Mouse (Mus musculus) ovary, postnatal 14 days (tissue): ENCODE results near the gene Fndc7.
"Not testable (repeated sequence)": the region's sequence is repeated elsewhere in the genome, so short reads cannot be mapped to it uniquely, and the experiment has no call there.

ENCODE experiments used
- DNase-seq: peaks from one replicate; pipeline ENCODE4 v3.0.0; 2022; ENCODE audit warnings: low spot score

The Fndc7 gene

DNA sequence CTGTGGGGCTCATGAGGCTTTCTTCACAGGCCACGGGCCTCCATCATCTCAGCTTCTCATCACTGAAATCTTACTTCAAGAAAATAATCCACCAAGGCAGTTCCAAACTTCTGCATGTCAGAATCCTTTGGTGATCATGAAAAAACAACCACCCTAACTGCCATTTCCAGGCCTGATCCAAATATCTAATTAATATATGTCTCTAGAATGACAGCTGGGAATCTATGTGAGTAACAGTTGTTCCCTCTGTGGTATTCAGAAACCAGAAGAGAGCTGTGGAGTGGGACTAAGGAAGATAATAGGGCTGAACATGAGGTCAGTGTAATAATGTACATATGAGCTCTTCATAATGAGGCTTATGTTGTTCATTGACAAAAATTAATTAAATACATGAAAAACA lies 36.5 kb downstream of the Fndc7 start:
- DNase-seq, result no peak

GRCm38 (mm10) chr3:108851996-108852697 lies 37.7 kb downstream of the Fndc7 start:
- no peak for DNase-seq

- no peak for DNase-seq
These were observed 38.3 kb downstream of the Fndc7 start for GRCm38 (mm10) chr3:108851554-108851953.

GRCm38 (mm10) chr3:108851075-108851474 lies 38.7 kb downstream of the Fndc7 start:
- no peak for DNase-seq

DNA sequence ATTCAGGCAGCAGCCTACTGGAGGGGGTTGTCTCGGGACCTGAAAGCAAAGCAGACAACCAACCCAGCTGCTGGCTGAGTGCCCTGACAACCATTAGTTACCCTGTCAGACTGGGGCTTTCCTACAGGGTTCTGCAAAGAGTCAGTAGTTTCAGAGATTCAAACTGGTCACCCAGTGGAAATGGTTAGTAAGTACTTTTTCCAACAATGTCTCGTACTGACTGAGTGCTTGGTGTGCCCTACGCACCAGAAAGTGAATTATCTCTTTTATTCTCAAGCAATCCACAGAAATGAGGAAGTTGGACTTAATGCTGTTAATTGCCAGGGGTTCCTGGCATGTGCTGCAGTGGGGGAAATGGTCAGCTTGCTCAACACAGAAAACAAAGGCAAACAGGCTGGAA lies 39.3 kb downstream of the Fndc7 start:
- peak; percentile 32 for DNase-seq

DNA sequence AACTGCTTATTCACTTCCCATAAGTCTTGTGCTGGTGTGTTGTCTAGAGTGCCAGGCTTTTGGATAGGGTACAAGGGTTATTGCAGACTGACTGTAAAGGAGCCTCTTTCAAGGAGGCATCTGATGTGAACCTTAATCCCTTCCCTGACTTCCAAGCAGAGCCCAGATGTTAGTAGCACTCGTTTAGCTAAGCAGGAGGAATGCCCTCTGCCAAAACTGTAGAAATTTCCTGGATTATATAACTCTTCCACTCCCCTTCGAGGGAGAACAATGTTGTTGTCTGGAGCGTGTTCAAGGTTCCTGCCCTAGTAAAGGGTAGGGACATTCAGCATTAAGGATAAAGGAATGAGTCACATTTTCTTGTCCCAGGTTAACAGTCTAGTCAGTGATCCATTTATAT lies 43.2 kb downstream of the Fndc7 start:
- no peak for DNase-seq

GRCm38 (mm10) chr3:108844521-108844920 lies 45.3 kb downstream of the Fndc7 start:
- no peak for DNase-seq

DNA sequence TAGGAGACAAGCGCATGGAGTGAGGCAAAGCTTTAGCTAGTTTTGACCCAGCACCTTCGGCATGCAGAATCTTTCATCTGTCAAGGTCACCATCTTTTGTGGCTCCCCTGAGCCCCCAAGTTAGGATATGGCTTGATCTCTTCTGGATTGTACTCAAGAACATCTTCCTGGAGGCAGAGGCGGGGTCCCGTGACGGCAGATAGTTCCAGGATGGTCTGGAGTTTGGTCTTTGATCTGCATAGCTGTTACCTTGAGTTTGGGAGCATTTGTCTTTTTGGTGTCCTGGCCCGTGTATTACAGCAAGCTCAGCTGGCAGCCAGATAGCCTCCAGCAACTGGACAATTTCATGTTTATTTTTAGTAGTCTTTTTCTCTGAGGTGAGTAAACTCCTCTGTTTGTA lies 45.8 kb downstream of the Fndc7 start:
- no peak for DNase-seq

- DNase-seq, result no peak
These were observed 49.1 kb downstream of the Fndc7 start for GRCm38 (mm10) chr3:108840716-108841054.

DNA sequence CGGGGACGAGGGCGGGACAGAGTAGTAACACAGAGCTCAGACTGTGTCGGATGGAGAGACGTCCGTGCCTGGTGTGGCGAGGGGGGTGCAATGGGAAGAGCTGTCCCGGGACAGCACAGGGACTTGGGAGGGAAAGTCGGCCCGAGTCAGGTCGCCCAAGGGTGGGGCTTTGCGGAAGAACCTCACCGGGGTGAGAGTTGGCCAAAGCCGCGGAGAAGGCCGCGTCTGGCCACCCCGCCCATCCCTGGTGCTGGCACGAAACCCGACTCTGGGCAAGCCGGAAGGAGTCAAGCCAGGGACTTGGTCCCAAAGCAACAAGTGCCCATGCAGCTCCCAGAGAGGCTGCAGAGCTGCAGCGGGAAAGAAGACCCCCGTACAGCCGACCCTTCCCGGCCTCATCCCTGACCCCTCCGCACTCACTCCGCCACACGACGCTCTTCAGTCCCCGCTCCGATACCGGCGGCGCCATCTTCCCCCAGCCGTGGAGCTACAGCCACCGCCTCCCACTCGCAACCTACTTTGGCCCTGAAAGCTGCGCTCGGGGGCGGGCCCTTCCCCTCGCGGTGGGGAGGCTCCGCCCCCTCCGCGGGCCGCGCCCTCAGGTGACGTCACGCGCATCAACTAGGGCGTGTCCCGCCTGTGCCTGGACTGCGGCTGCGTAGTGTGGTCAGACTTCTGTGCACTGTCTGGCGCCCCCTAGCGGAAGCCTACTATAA lies 49.6 kb downstream of the Fndc7 start, which contains the start of gene Stxbp3:
Gene Stxbp3, minus strand, starts transcription at position 527 of the 716 bp plus-strand sequence.
- peak; percentile 100 for DNase-seq

DNA sequence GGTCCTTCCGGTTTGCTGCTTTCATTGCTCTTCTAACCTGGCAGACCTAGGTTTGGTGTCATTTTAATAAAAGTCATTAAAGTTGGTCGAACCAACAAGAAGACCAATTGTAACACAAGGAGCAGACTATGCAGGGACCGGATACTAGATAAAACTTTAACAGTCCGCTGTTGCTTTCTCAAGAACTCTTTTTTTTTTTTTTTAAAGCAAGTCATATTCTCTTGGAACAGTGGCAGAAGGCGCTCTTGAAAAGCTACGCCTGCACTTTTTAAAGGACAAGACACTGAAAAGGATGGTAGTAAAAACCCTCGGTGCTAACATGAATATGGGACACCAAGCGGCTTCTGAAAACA lies 50.2 kb downstream of the Fndc7 start:
- DNase-seq, result no peak

DNA sequence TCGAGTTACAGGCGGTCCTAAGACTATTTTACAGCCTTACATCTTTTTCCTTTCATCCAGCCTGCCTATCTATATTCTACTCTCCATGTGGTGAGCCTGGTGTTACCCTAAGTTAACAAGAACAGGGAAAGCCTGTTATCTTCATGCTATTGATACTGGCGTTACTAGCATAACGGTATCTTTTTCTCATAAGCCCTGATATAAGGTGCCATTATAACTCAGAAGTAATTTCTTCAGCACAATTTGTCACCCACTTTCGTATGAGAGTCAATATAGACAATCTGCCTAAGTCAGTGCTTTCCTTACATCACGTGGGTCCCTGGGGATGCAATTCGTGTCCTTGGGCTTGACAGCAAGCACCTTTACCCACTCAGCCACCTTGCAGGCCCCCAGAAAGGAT lies 50.8 kb downstream of the Fndc7 start:
- DNase-seq, result no peak

- DNase-seq, result no peak
These were observed 52.9 kb downstream of the Fndc7 start for GRCm38 (mm10) chr3:108836931-108837330.

DNA sequence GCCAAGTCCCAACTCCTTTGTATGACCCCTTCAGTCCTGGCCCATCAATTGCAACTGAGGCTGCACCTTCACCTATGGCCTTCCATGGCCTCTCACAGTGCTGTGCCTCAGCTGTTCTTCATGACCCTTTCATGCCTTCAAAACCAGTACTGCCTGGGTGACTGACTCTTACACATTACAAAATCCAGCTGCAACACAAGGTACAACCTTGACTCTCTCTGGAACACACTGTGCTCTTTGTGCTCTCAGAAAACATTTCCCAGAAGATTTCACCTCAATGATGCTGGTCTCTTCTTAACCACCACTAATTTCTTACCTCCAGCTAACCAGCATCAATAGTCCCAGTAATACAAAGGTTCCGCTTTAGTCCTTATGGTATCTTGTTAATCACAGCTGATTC lies 56.1 kb downstream of the Fndc7 start:
- not testable (repeated sequence) for DNase-seq

DNA sequence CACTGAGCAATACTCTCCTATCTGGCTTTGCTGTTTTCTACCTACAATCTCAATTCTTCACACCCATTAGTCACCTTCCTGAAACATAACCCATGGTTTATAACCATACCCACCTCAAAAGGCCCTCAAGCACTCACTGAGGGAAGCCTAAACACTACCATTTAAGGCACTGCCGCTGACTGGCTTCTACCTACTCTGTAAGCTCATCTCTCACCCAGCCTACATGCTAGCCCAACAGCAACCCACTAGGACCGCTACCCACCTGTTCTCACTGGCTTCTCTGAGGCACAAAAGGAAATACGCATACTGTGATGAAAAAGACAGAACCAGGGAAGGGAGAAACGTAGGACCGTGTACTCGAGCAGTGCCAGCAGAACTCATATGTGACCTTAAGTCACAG lies 58.1 kb downstream of the Fndc7 start:
- no peak for DNase-seq

- DNase-seq, result no peak
These were observed 59.3 kb downstream of the Fndc7 start for GRCm38 (mm10) chr3:108830493-108830892.

GRCm38 (mm10) chr3:108815631-108816030 lies 74.2 kb downstream of the Fndc7 start:
- no peak for DNase-seq

GRCm38 (mm10) chr3:108810747-108811263 lies 79.0 kb downstream of the Fndc7 start:
- DNase-seq, result no peak

DNA sequence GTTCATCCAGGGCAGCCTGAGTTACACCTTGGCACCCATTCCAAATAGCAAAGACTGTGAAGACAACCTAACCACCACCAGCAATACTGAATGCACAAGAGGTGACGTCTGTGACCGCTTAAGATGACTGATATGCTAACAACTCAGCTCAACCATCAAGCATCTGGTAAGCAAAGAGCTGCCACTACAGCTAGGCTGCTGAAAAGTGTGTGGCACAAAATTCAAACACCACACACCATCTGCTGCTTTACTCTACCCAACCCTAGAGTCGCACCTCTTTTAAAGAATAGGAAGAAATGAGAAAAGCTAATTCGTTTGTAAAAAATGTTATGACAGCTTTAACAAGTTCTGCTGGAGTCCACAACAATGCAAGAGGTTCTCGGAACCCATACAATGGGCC lies 84.2 kb downstream of the Fndc7 start:
- no peak for DNase-seq
